Mouse (Mus musculus) embryonic facial prominence, embryonic 10.5 days (tissue): Measurements from ENCODE around the gene Mvd. TPM values are rescaled to one million over a fixed set of nuclear protein-coding genes. Genes with fewer than 3 reads are reported as not detected.

Experiments used
- DNase-seq: peaks from one replicate; pipeline ENCODE4 v3.0.0-alpha.2; 2017; ENCODE audit warnings: low spot score
- H3K27ac ChIP-seq: fragments of 300-500 bp; sonication (generic); replicated peaks from 2 replicates; pipeline ENCODE4 v1.5.1; 2016; ENCODE audit warnings: mild to moderate bottlenecking
- H3K27me3 ChIP-seq: fragments of 300-500 bp; sonication (generic); replicated peaks from 2 replicates; pipeline ENCODE4 v1.6.1; 2016; ENCODE audit warnings: low read depth, mild to moderate bottlenecking; ENCODE audit not compliant: poor library complexity, severe bottlenecking
- H3K36me3 ChIP-seq: fragments of 300-500 bp; sonication (generic); replicated peaks from 2 replicates; pipeline ENCODE4 v1.6.1; 2016; ENCODE audit warnings: mild to moderate bottlenecking, moderate library complexity
- H3K4me1 ChIP-seq: fragments of 300-500 bp; sonication (generic); 2 replicates; pipeline ENCODE4 v1.6.1; 2016
- H3K4me3 ChIP-seq: fragments of 300-500 bp; sonication (generic); 2 replicates; pipeline ENCODE4 v1.5.1; 2016; ENCODE audit warnings: mild to moderate bottlenecking, moderate library complexity
- H3K9me3 ChIP-seq: fragments of 300-500 bp; sonication (generic); 2 replicates; pipeline ENCODE4 v1.6.1; 2016; ENCODE audit warnings: mild to moderate bottlenecking
- WGBS: fragments of 180-500 bp; shearing (Covaris S2); methylation state at CpG from one replicate; pipeline ENCODE4 v1.1.7; 2016; 5-methylcytosine and 5-hydroxymethylcytosine counted together
- polyA plus RNA-seq: library from polyadenylated mRNA; unstranded; fragments of >200 nt; fragmentation: Nextera tagmentation; extraction: Ambion mirVana; gene quantifications from 2 replicates; pipeline ENCODE4 v1.2.1, GENCODE M21; 2016

The Mvd gene
- polyA plus RNA-seq, 1 experiment from 2014 or later = 51.2 TPM

DNA sequence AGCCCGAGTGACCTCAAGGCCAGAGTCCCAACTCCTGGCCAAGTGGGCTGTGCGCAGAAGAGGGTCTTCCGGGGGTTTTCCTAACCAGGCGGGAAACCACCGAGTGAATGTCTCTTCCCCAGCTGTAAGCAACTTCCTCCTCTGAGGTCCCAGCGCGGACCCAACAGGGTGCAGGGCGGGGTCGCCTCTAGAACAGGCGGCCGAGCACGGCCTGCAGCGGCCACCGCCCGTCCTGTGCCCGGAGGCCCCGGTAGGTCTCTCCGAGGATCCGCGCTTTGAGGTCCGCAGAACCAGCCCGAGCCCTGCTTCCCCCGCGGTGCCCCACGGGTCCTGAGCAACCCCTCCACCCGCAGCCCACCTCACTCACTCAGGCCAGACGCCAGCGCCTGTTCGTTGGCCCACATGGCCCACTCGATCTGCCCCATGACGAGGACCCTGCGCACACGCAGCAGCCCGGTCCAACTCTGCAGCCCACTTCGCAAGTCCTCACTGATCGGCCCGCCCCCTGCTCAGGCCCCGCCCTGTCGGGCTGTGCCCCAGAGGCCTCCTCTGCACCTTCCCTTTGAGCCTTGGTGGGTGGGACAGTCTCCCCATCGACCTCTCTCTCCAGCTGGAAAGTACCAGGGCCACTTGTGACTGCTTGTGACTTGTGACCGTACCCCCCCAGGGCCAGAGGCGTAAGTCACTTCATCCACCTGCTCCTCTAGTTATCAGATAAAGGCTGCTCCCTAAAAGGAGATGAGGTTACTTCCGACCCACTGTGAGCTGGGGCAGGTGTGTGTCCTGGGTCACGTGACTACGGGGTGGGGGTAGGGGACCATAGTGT is 10.6 kb downstream of the Mvd start, which contains the start of gene Cyba:
Gene Cyba (minus strand): TSS at position 488 of the 826 bp plus-strand sequence.
- H3K27me3 ChIP-seq = peaks cover 7% of the 10 kb centered on the region; the same call in 1 of the 2 replicates
- H3K27ac ChIP-seq = peak within 1 kb of the TSS; percentile 74
- DNase-seq = peak; percentile 70
- 4% methylated on average over 45 of the region's 45 CpGs for WGBS
- H3K4me3 ChIP-seq = peak within 1 kb of the TSS; percentile 61
- H3K36me3 ChIP-seq = peaks cover 46% of the 10 kb centered on the region
- peaks cover 4% of the 10 kb centered on the region; the same call in 1 of the 2 replicates for H3K9me3 ChIP-seq
- peaks cover 20% of the 10 kb centered on the region for H3K4me1 ChIP-seq

GRCm38 (mm10) chr8:122431694-122432442 is 11.4 kb downstream of the Mvd start:
- peak overlapping the region; percentile 61 for H3K4me3 ChIP-seq
- H3K27me3 ChIP-seq = peaks cover 7% of the 10 kb centered on the region; the same call in 1 of the 2 replicates
- peak; percentile 29 for DNase-seq
- peaks cover 38% of the 10 kb centered on the region for H3K36me3 ChIP-seq
- peak overlapping the region; percentile 74 for H3K27ac ChIP-seq
- peaks cover 4% of the 10 kb centered on the region; the same call in 1 of the 2 replicates for H3K9me3 ChIP-seq
- peaks cover 19% of the 10 kb centered on the region for H3K4me1 ChIP-seq
- 40% methylated on average over 18 of the region's 18 CpGs for WGBS

GRCm38 (mm10) chr8:122430646-122431045 is 12.6 kb downstream of the Mvd start:
- Histone ChIP-seq H3K36me3 (peaks cover 26% of the 10 kb centered on the region), H3K27me3 (peaks cover 7% of the 10 kb centered on the region; the same call in 1 of the 2 replicates), H3K4me1 (peaks cover 19% of the 10 kb centered on the region), H3K27ac (no peak overlapping the region), H3K4me3 (no peak overlapping the region), H3K9me3 (peaks cover 4% of the 10 kb centered on the region; the same call in 1 of the 2 replicates)
- 81% methylated on average over 3 of the region's 3 CpGs for WGBS
- DNase-seq = no peak

GRCm38 (mm10) chr8:122430058-122430636 is 13.1 kb downstream of the Mvd start:
- DNase-seq = no peak
- Histone ChIP-seq H3K4me1 (peaks cover 19% of the 10 kb centered on the region), H3K36me3 (peaks cover 21% of the 10 kb centered on the region), H3K9me3 (no peaks in the 10 kb centered on the region), H3K27ac (no peak overlapping the region), H3K27me3 (peaks cover 7% of the 10 kb centered on the region; the same call in 1 of the 2 replicates), H3K4me3 (no peak overlapping the region)
- WGBS = 87% methylated on average over 10 of the region's 10 CpGs

DNA sequence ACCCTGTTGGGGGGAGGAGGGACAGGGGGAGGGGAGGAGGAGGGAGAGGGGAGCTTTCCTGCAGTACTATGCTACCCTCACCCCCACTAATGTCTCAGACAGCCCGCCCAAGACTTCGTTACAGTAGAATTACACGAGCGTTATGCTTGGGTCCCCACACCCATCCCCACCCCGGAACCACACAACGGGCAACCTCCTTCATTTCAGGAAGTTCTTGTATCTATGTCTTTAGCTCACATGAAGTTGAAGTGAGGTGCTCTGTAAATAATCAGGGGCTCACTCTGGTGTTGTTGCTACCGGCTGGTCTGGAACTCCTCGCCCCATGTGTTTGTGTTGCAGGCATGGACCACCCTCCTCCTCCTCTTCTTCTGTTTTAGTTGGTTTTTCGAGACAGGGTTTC is 15.1 kb downstream of the Mvd start:
- 89% methylated on average over 9 of the region's 9 CpGs for WGBS

GRCm38 (mm10) chr8:122427607-122428006 is 15.6 kb downstream of the Mvd start:
- no peak for DNase-seq
- H3K27me3 ChIP-seq = peaks cover 4% of the 10 kb centered on the region; the same call in 1 of the 2 replicates

More for the DNA sequence above, 15.1 kb downstream of the Mvd start:
- Histone ChIP-seq H3K9me3 (no peaks in the 10 kb centered on the region), H3K27ac (no peak overlapping the region), H3K4me1 (peaks cover 17% of the 10 kb centered on the region), H3K4me3 (no peak overlapping the region), H3K36me3 (0 out of 2 replicates have a peak, but pooled peaks cover 1% of the 10 kb centered on the region), H3K27me3 (peaks cover 4% of the 10 kb centered on the region; the same call in 1 of the 2 replicates)
- DNase-seq = no peak

DNA sequence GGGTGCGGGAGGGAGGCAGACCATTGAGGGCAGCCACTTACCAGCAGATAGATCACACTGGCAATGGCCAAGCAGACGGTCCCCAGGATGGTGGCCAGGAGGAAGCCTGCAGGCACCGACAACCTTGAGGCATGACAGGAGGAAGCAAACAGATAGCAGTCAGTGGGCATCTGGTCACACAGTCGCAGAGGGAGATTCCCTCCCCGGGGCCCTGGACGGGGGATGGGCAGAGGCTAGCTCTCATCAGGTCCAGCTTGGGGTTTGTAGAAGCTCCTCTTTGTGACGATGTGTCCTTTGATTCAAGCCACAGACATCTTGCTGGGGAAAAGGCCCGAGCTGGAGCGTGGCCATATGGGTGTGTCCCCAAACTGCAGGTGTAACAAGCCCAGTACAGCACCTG is 17.1 kb downstream of the Mvd start:
- WGBS = 77% methylated on average over 9 of the region's 9 CpGs
- H3K4me3 ChIP-seq = no peak overlapping the region
- no peak for DNase-seq
- no peak overlapping the region for H3K27ac ChIP-seq
- H3K27me3 ChIP-seq = no peaks in the 10 kb centered on the region
- no peaks in the 10 kb centered on the region for H3K4me1 ChIP-seq
- no peaks in the 10 kb centered on the region for H3K36me3 ChIP-seq
- H3K9me3 ChIP-seq = no peaks in the 10 kb centered on the region

More at GRCm38 (mm10) chr8:122427607-122428006, 15.6 kb downstream of the Mvd start:
- no peaks in the 10 kb centered on the region for H3K9me3 ChIP-seq
- WGBS = 88% methylated on average over 7 of the region's 7 CpGs
- H3K36me3 ChIP-seq = no peaks in the 10 kb centered on the region
- H3K27ac ChIP-seq = no peak overlapping the region
- no peak overlapping the region for H3K4me3 ChIP-seq
- peaks cover 12% of the 10 kb centered on the region for H3K4me1 ChIP-seq

GRCm38 (mm10) chr8:122423659-122424058 is 19.6 kb downstream of the Mvd start:
- H3K36me3 ChIP-seq = peaks cover 19% of the 10 kb centered on the region
- no peak overlapping the region for H3K4me3 ChIP-seq
- no peaks in the 10 kb centered on the region for H3K27me3 ChIP-seq
- 56% methylated on average over 5 of the region's 5 CpGs for WGBS
- DNase-seq = no peak
- no peak overlapping the region for H3K27ac ChIP-seq
- no peaks in the 10 kb centered on the region for H3K4me1 ChIP-seq
- H3K9me3 ChIP-seq = no peaks in the 10 kb centered on the region

DNA sequence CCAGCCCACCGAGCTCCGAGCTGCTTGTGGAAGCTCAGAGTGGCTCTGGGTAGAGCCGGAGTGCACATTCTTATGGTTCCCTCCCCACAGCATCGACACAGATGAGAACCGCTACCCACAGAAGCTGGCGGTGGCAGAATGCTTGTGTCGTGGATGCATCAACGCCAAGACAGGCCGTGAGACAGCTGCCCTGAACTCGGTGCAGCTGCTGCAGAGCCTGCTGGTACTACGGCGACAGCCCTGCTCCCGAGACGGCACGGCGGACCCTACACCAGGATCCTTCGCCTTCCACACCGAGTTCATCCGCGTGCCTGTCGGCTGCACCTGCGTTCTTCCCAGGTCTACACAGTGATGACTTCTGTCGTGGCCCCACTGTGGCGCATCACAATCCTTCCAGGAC is 20.0 kb downstream of the Mvd start:
- DNase-seq = no peak
- Histone ChIP-seq H3K36me3 (peaks cover 23% of the 10 kb centered on the region), H3K9me3 (no peaks in the 10 kb centered on the region), H3K4me3 (no peak overlapping the region), H3K27ac (no peak overlapping the region), H3K27me3 (no peaks in the 10 kb centered on the region), H3K4me1 (no peaks in the 10 kb centered on the region)
- 87% methylated on average over 24 of the region's 24 CpGs for WGBS

DNA sequence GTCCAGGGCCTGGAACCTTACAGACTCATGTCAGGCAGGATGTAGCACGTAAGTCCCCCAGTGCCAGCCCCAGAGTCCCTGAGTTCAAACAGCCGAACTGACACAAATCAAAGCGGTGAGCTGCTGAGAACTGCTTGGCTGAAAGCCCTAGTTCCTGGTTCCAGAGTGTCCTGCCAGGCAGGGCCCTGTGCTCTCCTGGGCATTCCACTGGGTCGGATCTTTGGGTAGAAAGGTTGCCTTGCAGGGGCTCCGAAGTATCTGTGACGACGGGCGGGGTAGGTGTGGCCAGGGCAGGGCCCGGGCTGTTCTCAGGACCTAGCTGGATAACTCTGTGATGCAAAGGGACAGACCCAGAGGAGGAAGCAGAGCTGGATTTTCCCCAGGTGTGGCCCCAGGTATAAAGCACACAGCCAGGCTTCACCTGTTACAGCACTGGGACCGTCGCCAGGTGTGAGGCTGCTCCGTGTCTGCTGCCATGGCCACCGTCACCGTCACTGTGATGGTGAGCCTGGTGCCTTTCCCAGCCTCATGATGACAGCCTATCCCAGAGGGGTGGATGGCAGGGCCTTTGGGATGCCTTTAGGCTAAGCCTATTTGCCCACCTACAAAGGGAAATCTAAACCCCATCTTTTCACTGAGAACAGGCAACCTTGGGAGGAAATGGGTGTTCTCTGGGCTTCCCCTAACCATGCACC is 21.7 kb downstream of the Mvd start, which contains the start of gene Il17c:
Gene Il17c (plus strand): TSS at position 645 of the 695 bp plus-strand sequence.
- H3K4me1 ChIP-seq = no peaks in the 10 kb centered on the region
- no peaks in the 10 kb centered on the region for H3K9me3 ChIP-seq
- H3K27me3 ChIP-seq = no peaks in the 10 kb centered on the region
- no peak within 1 kb of the TSS for H3K4me3 ChIP-seq
- WGBS = 88% methylated on average over 14 of the region's 14 CpGs
- peaks cover 40% of the 10 kb centered on the region for H3K36me3 ChIP-seq
- no peak within 1 kb of the TSS for H3K27ac ChIP-seq
- DNase-seq = no peak

- no peak for DNase-seq
- Histone ChIP-seq H3K4me1 (no peaks in the 10 kb centered on the region), H3K27me3 (no peaks in the 10 kb centered on the region), H3K27ac (no peak overlapping the region), H3K9me3 (no peaks in the 10 kb centered on the region), H3K4me3 (no peak overlapping the region), H3K36me3 (peaks cover 55% of the 10 kb centered on the region)
- WGBS = 73% methylated on average over 9 of the region's 9 CpGs
These were observed 23.2 kb downstream of the Mvd start for GRCm38 (mm10) chr8:122419881-122420555.
